Mouse (Mus musculus) forelimb bud, embryonic 11.5 days (tissue): ENCODE measurements around the gene Ugt1a5.
"Not testable (repeated sequence)": the region's sequence is repeated elsewhere in the genome, so short reads cannot be mapped to it uniquely, and the experiment has no call there.

Source experiments
- DNase-seq: peaks from one replicate; pipeline ENCODE4 v3.0.0-alpha.2; 2012; ENCODE audit warnings: low read depth, low spot score

Ugt1a5 gene

GRCm38 (mm10) chr1:88224029-88224776 lies 58.4 kb downstream of the Ugt1a5 start:
- DNase-seq, result no peak

- not testable (repeated sequence) for DNase-seq
Observed at GRCm38 (mm10) chr1:88225301-88225700, 59.5 kb downstream of the Ugt1a5 start.

GRCm38 (mm10) chr1:88225741-88226140 lies 59.9 kb downstream of the Ugt1a5 start:
- DNase-seq, result no peak

GRCm38 (mm10) chr1:88226670-88227379 lies 61.0 kb downstream of the Ugt1a5 start, which contains the start of gene Mroh2a:
TSS of gene Mroh2a (plus strand) at chr1:88226986.
- no peak for DNase-seq

GRCm38 (mm10) chr1:88227482-88227881 lies 61.7 kb downstream of the Ugt1a5 start:
- DNase-seq, result no peak

- no peak for DNase-seq
Observed at GRCm38 (mm10) chr1:88228121-88228520, 62.3 kb downstream of the Ugt1a5 start.

- no peak for DNase-seq
Observed at GRCm38 (mm10) chr1:88229566-88229965, 63.8 kb downstream of the Ugt1a5 start.

GRCm38 (mm10) chr1:88229986-88230385 lies 64.2 kb downstream of the Ugt1a5 start:
- no peak for DNase-seq

GRCm38 (mm10) chr1:88230421-88230820 lies 64.6 kb downstream of the Ugt1a5 start:
- no peak for DNase-seq

GRCm38 (mm10) chr1:88230981-88231802 lies 65.4 kb downstream of the Ugt1a5 start:
- DNase-seq, result no peak

GRCm38 (mm10) chr1:88231803-88232499 lies 66.1 kb downstream of the Ugt1a5 start:
- DNase-seq, result no peak

GRCm38 (mm10) chr1:88232664-88233380 lies 67.0 kb downstream of the Ugt1a5 start:
- DNase-seq, result no peak

- DNase-seq, result no peak
Observed at GRCm38 (mm10) chr1:88233421-88234247, 67.8 kb downstream of the Ugt1a5 start.

- no peak for DNase-seq
Observed at GRCm38 (mm10) chr1:88234248-88234610, 68.4 kb downstream of the Ugt1a5 start.

GRCm38 (mm10) chr1:88234646-88235045 lies 68.8 kb downstream of the Ugt1a5 start:
- DNase-seq, result no peak

GRCm38 (mm10) chr1:88235046-88235893 lies 69.5 kb downstream of the Ugt1a5 start:
- no peak for DNase-seq

- no peak for DNase-seq
Observed at GRCm38 (mm10) chr1:88235894-88236415, 70.1 kb downstream of the Ugt1a5 start.

- DNase-seq, result no peak
Observed at GRCm38 (mm10) chr1:88237311-88237710, 71.5 kb downstream of the Ugt1a5 start.

- DNase-seq, result no peak
Observed at GRCm38 (mm10) chr1:88238771-88239170, 73.0 kb downstream of the Ugt1a5 start.
